Mouse (Mus musculus) ES-E14 (cell line): ENCODE measurements around the gene Hyal1.

ENCODE experiments used
- CHD2 ChIP-seq: IDR thresholded peaks from 2 replicates; pipeline ENCODE4 v1.6.1; 2014; ENCODE audit warnings: mild to moderate bottlenecking, low read depth, low read length, inconsistent platforms
- ZC3H11A ChIP-seq: IDR thresholded peaks from 2 replicates; pipeline ENCODE4 v1.6.1; 2012; ENCODE audit warnings: low read depth, mild to moderate bottlenecking, inconsistent platforms, low read length, borderline replicate concordance
- ZNF384 ChIP-seq: IDR thresholded peaks from 2 replicates; pipeline ENCODE4 v1.6.1; 2012; ENCODE audit warnings: low read depth, low read length, inconsistent platforms

GRCm38 (mm10) chr9:107552690-107553393 lies 23.9 kb upstream of the Hyal1 start:
- TF ChIP-seq ZC3H11A (no peak), CHD2 (no peak), ZNF384 (no peak)
